Mouse (Mus musculus): Measurements from ENCODE around the gene Iqcj.
"Not testable (repeated sequence)": the region's sequence is repeated elsewhere in the genome, so short reads cannot be mapped to it uniquely, and the experiment has no call there.

Gene Iqcj

DNA sequence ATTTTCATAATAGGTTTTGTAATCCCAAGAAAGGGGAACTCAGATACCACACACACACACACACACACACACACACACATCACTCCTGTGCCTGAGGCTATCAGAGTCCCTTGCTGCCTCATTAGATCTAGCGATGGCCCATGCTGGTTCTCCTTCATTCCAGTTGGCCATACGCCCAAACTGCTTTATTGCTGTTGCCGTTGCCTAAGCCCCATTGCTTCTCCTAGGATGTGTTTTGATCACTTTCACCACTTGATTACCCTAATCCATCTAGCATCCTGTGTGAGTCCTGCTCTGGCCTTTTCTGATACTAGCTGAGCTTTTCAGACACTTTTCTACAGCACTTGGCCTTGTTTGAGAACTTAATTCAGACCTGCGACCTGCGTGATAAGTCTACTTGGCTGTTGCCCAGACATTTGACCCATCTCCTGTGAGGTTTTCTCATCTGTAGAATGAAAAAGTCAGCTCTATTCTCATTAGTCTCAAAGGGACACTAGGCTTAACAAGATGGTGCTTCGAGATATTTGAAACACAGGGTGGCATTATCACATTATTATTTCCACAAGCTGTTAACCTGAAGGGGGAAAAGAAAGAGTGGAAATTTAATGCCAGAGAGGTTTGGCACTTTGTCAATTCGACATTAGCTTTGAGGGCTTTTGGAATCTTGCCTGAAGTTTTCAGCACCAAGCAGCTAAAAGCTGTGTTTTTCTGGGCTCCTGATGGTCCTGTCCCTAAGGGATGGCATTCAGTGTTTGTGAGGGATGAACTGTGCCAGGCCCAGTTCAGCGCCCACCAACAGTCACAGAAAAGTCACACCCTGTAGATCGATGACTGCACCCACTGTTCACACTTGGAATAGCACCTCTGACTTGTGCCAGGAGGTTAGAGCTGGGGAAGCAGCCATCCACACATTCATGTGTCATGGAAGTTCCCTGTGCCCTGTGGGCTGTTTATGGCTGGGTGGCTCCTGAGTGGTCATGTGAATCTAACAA lies 179.7 kb downstream of the Iqcj start:
- no peak for DNase-seq (ENCODE audit: low spot score)

DNA sequence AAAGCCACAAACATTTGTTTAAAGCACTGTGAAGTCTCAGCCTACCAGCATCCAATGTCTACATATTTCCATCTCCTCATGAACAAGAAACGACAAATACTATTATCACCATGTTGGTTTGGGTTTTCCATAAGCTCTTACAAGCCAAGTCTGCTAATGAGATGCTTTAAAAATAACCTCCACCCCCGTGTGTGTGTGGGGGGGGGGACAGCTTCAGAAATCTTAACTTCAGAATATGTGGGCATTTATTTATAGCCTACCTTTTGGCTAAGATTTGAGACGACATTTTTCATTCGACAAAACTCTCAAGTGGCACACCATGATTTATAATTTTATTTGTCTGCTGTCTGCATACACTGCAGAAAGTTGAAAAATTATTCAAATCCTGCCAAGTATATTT lies 185.4 kb downstream of the Iqcj start:
- no peak for DNase-seq (ENCODE audit: low spot score)

DNA sequence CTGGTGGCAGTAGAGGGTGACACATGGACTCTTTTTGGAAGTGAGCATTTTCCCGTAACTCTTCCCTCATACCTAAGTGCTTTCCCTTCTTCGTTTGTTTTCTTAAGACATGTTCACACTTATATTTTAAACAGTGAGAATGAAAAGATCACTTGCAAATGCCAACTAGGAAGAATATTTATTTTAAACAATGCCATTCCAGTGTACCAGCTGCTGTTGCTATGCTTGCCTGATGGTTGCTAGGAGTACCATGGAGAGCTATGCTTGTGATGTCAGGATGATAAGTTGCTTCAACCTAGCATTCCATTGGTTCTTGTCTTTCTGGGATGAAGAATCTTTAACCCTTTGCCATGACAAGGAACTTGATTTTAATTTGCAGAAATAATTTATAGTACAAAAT lies 193.0 kb downstream of the Iqcj start:
- no peak for DNase-seq (ENCODE audit: low spot score)

DNA sequence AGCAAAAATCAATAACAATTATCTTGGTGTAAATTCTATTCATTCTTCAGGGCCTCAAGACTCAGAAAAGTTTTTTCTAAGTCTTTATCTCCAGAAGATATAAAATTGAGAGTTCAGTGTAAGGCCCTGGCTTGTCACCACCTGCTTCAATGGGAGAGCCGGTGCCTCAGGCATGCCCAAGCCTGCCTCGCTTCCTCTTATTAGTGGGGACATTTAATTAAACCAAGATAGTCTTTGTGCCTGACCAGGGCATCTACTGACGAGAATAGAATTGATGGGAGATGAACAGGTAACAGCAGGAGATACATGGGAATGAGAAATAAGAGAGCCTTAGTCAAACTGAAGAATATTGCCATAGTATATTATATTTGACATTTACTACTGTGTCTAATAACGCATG lies 200.1 kb downstream of the Iqcj start:
- DNase-seq (ENCODE audit: low spot score): no peak

DNA sequence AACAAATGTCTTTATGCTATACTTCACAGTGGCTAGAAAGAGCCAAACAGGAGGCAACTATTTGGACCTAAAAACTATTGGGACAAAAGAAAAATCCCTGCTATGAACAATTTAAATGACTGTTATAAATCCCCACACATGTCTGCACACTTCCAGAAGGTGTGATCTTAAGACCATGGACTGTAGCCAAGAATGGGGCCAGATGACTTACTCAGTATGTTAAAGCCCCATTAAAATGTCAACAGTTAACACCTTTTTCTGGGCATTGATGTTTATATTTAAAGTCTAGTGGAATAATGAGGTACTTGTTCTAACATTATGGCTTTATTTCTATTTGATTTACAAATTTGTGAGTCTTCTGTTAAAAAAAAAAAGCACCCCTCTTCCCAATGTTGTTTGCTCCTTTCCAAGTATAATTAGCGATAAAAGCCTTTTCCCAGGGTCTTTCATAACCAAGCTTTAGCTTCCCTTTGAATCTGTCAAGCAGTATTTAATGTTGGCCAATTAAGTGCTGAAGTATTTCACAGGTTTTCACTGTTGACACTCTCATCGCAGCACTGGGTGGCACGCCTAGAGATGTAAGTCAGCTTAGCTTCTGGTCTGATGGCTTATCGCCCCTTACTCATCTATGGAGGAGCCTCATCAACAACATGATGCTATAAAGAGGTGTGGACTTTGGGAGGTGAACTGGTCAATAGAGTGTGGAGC lies 204.9 kb downstream of the Iqcj start:
- DNase-seq (ENCODE audit: low spot score): no peak

DNA sequence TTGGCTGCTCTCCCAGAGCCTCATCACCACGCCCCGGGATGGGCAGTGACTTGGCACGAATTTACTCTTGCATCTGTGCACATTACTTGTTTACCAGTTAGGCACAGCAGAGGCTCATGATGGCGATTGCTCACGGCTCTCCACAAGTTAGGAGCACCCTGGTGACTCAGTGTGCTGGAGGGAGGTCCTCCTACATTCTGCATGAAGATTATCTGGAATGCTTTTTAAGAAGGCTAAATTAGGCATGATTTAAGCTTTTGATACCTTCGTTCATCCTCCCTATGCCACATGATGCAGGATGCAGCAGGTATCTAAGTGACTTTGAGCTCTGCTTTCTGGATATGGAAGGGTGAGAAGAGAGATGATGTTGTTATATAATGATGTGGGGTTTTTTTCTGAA lies 207.5 kb downstream of the Iqcj start:
- DNase-seq (ENCODE audit: low spot score): not testable (repeated sequence)

DNA sequence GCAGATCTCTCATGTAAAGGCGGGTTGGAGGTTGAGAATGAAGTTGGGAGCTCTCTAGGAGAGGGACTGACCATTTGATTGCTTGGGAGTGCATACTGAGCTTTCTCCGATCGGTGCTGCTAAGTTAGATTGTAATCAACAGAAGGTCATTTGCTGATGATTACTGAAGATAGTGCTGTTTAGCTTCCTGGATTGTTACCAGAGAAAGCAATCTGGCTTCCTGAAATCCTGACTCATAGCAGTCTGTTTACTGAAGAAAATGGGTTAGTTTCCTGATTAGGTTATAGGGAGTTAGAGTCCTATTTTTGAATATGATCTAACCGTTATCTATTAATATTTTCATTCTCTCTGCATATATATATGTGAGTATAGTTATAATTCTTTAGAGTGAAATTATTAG lies 209.3 kb downstream of the Iqcj start:
- DNase-seq (ENCODE audit: low spot score): no peak

DNA sequence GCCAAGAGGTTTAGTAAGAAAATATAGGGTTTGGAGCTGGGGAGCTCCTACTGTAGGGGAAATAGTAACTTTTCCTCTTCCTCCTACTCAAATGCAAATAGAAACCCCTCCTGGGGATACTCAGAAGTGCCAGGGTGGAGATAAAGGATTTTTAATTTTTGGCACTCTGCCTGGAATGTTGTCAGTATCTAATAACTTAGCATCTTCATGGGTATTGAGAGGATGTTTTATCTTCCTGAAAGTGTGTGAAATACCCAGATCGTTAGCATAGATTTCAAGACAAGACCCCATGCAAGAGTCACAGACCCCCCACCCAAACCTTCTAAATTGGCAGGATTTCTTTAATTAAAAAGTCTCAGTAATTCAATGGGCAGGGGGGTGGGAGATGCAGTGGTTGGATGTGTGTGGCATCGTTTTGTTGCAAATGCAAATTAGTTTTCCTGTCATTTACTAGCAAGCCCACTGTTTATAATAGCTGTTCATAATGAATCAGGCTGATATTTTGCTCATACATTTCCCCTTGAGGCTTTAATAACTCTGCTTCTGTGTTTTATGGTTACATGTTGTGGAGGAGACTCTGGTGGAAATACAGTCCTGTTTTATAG lies 213.2 kb downstream of the Iqcj start:
- no peak for DNase-seq (ENCODE audit: low spot score)

Data from c-Kit-positive CD71-positive TER-119-positive erythroid progenitor cells, embryonic 14.5 days (primary cell).